Mouse (Mus musculus) erythroblast, adult 5-6 weeks (primary cell): ENCODE measurements around the gene Fbxl17. TPM values are rescaled to one million over a fixed set of nuclear protein-coding genes. Genes with fewer than 3 reads are reported as not detected.

Experiments used
- ATAC-seq: replicated peaks from 2 replicates; pipeline ENCODE4 v1.8.0; 2016; ENCODE audit warnings: moderate number of reproducible peaks, mild to moderate bottlenecking, moderate TSS enrichment, inconsistent platforms; ENCODE audit not compliant: poor library complexity, low FRiP score, severe bottlenecking
- total RNA-seq, 2 experiments: library from RNA; stranded (forward) in 1 of 2; stranded (reverse) in 1 of 2; fragments of 150-400 nt in 1 of 2; fragments of 200-764, 138-1000 nt in 1 of 2; gene quantifications; 2 replicates each; pipeline versions ENCODE4 v1.2.3 to v1.2.4; 2015 to 2017; ENCODE audit warnings: low replicate concordance in 2 of 2

Fbxl17 gene
- total RNA-seq, 2 experiments from 2014 or later = 0.85 to 2.7 TPM

DNA sequence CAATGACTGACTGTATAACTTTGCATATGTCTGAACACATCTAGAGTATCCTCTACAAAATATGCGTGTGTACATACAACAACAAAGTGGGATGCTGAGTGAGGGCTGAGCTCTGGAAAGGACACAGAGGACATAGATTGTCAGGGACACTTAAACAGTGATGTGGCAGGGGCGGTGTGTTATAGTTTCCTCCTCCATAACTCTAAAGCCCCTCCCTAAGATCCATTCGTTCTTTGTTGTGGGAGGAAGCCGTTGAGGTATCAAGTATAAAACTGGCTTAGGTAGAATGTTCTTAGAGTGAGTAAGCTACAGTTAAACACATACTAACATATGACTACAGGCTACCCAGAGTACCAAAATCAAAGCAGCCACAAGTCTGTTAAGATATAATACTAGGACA is 94.3 kb downstream of the Fbxl17 start:
- no peak for ATAC-seq

DNA sequence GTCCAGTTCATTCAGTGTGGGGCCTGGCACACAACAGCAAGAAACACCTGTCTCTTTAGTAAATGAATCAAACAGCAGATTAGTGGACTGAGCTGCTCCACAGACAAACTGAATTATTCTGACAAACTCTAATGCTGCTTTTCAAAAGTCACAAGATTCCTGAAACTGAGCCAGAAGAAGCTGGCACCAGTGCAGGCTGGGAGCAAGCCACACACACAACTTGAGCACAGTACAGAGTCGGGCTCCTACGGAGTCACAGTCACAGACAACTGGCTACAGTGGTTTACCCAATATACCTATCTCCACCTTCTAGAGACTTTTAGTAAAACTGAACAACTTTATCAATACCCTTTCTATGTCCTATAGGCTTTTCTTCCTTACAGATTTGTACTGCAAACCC is 94.8 kb downstream of the Fbxl17 start:
- ATAC-seq = no peak

DNA sequence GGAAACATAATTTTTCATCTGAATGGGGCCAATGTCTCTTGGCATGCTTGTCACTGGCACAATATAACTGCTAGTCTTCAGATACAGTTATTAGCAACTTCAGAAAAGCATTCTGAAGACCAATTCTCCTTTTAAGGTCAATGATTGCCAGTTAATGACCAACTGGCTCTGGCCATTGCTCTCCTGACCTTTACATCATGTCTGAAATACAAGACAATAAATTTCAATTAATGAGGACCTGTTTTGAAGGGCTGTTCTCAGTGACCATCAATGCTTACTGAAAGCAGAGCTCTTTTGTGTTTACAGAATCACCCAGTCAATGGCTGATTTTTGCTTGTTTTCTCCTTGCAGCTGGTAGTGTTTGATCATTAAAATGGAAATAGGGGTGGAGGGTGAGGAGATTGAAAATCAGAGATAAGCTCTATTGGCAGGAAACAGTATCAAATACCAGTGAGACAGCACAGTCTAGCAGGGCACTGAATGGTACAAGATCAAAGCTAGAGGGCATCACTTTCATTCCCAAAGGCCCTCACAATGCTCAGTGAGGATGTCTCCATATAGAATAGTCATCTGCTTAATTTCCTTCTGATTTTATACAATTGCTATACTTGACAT is 95.9 kb downstream of the Fbxl17 start:
- no peak for ATAC-seq

DNA sequence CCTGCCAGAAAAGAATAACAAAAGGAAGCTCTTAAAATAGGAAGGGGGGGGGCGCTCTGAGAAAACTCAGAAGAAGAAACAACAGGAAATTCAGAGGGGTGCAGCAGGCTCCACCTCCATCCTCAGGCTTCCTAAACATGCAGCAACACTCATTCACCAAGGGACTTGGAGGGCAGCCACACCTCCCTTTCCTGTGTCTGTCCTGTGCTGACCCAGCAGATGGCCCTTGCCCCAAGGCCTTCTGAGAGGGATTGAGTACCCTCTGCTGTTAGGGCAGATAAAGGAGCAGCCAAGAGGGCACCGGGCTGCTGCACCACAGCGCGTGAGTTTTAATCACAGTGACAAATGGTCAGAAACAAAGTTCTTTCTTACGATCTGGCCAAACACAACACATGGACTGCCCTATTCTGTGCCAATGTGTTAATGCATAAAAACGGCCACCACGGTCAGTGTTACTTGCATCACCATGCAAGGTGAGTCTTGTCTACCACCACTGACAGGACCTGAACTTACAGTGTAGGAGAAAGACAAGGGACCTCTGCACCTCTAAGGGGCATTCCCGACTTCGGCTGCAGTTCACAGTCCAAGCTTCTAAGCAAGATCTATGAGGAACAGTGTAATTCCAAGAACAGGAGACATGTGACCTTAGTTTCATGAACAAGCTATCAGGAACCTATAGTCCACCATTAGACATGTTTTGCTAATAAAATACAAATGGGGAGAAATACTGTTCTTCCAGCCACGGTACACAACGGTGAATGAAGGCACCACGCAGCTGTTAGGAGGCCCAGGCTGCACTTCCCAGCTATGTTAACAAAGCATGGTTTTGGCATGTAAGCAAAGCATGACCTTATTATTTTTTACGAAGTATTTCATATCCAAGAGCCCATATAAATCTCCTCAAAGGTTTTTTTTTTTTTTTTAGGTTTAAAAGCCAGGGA is 96.8 kb downstream of the Fbxl17 start:
- ATAC-seq = no peak

DNA sequence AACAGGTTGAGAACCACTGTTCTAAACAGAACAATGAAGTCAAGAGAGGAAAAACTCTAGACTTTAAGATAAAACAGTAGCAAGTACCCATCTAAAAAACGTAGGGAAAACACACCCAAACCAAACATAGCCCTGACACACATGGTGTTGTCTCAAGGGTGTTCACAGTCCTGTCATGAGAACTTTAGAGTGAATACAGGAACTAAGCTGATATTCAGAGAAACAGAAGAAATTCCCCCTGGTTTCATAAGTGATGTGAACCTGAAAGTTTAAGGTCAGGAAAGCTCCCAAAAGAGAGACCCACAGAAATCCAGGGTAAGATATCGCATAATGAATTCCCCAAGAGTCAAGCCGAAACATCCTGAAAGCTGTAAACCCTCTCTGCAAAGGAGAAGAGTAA is 97.6 kb downstream of the Fbxl17 start:
- no peak for ATAC-seq

DNA sequence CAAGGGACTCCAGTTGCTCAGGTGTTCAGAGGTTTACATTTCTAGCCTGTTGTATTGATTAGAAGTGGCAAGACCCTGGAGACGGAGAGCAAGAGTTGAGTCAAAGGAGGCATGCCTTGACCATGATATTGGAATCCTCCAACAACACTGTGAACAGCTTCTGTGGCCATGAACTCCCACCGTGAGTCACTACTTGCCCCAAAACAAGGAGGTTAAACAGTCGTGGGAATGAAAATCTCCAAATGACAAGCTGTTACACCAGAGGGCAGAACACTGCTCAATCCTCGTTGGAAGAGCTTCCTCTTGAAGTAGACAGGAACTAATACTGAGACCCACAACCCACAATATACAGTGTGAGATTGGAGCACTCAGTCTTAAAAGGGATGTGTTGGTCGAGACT is 99.2 kb downstream of the Fbxl17 start:
- no peak for ATAC-seq

DNA sequence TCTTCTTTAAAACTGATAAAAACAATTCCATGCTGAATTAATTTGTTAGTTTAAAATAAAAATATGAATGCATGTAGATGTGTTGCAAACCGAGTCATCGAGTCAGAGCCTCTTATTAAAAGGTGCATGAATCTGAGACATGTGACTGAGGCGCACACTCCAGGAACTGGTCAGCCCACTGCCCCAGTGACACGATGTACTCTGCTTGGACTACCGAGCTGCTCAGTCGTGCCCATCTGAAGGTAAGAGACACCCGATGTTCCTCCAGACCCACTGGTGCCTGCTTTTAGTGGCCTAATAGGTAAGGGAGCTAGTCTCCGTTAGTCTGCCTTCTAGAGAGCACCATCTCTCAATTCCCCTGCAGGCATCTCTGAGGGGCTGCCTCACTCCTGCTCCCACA is 100.0 kb downstream of the Fbxl17 start:
- ATAC-seq = no peak

DNA sequence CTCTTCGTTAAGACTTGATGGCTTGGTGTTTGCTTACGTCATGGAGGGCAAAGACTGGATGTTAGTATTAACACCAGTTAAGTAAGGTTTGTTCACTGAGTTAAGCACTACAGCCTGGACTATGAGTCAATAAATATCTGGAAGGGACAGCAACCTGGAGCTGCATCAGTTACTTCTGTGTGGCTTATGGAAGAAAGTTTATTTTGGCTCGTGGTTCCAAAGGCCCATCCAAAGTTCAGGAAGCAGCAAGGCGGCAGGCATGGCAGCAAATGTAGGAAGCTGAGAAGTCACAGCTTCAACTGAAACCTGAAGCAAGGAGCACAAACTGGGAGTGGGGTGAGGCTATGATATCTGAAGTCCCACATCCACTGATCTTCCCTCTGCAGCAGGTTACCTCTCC is 108.3 kb downstream of the Fbxl17 start:
- ATAC-seq = no peak

DNA sequence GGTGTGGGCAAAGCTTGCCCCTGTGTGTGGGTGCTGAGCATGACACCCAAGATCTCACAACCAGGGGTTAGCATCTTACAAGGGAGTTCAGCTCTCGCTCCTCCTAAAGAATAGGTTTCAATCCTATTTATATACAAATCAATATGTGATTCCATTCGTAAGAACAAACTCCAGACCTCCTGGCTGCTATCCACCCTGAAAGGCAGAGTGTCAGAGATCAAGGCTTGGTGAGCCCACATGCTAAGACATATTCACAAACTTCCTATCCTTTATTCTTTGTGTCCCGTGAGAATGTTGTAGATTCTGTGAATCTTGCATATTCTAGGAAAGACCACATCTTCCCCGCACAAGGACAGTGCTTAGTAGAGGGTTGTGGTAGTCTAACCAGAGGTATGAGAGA is 108.9 kb downstream of the Fbxl17 start:
- ATAC-seq = no peak

DNA sequence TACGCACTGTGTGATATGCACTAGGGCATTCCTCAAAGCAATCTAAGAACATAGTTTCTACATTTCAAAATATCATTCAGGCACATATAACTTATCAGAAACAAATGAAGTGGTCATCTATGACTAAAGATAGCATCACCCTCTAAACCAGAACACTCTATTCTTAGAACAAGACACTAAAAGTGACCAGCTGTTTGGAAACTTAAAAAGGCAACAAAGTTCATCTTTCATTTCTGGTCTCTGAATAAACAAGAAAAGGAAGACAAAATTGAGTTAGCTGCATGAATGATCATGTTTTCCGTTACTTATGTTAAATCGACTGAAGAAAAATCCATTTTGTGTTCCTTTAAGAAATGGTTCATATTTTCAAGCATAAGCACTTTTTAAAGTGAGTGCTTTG is 128.8 kb downstream of the Fbxl17 start:
- no peak for ATAC-seq

DNA sequence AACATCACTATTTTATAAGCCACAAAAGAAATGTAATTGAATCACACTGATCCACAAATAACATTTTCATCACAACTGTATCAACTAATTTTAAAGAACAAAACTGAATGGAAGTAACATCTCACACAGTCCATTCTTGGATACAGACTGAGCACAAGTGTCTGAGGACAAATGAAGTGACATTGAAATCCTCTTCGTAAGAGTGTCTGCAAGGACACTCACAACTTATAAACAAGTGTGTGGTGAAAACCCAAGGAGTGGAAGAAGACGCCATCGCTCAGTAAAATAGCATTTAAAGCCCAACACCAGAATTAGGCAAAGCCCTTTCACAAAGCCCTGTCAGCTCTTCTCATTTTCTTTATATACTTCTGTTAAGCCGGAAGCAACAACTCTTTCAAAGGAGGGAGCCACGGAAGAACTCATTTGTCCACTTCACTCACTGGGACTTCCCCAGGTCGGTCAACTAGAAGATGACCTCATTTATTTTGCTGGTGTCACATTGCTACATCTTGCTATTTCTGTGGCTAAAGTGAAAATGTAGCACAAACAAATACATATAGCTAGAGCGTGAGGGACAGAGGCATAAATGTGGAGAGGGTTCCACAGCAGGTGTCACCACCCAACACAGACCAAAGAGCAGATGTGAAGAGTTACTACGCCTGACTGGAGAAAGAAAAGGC is 130.0 kb downstream of the Fbxl17 start:
- no peak for ATAC-seq

DNA sequence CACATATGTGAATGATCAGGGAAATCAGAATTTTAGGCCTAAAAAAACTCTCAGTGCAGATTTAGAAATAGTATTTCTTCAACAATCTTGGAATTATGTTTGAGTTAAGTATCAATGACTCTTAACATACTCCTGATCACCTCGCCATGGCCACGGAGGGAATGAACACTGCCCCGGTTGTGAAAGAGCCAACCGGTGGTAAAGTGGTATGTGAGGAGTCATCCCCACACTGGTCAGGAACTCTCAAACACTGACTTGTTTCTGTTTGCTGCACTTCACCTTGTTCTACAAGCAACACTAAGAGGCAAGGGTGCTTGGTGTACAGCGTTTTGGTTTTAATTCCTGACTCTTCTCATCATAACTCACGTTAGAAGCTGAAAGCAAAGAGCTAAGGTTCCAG is 132.3 kb downstream of the Fbxl17 start:
- ATAC-seq = no peak

DNA sequence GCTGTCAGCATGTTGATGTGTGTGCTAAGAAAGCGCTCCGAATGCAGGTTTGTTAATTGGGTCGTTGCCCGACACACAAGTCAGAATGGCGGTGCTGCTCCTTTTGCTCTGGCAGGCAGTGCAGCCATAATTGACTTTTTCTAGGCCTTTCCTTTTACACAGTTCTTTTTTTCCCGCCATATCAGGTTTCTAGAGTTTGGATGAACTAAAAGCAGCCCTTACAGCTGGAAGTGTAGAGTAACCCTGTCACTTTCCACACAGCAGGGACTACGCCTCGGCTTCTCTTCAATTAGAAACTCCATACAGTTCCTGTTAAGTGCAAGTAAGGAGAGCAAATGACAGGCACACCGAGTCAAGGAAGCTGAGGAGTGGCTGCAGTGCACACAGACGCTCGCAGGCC is 133.8 kb downstream of the Fbxl17 start:
- no peak for ATAC-seq

DNA sequence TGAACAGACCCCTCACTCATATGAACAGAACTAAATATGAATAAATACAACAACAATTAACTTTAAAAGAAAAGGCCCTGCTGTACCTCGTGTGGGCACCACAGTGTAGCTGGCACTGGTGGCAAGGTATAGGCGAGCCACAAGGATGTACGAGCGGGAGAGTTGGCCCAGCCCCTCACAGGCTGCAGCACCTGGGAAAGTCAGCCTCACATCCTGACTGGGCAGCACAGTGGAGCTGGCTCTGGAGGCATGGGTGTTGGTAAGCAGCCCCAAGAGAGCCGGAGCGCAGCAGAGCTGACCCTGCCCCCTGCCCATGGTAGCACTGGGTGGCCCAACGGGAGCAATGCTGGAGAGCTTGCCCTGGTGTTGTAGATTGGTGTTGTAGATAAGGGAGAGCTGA is 135.2 kb downstream of the Fbxl17 start:
- no peak for ATAC-seq

DNA sequence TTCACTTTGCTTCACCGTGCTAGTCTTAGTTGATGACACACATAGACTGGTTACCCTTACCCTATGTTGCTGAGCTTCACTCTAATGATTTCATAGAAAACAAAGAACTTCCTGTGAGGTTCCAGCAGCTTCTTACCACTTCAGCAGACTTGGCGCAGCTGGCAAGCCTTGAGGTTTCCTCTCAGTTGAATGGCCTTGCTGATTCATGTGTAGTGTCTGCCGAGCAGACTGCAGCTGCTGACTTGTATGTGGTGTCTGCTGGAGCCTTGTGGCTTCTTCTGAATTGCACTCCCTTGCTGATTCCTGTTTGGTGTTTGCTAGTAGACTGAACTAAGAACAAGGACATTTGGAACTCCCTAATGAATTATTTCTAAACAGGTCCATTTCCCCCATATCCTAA is 137.6 kb downstream of the Fbxl17 start:
- no peak for ATAC-seq

DNA sequence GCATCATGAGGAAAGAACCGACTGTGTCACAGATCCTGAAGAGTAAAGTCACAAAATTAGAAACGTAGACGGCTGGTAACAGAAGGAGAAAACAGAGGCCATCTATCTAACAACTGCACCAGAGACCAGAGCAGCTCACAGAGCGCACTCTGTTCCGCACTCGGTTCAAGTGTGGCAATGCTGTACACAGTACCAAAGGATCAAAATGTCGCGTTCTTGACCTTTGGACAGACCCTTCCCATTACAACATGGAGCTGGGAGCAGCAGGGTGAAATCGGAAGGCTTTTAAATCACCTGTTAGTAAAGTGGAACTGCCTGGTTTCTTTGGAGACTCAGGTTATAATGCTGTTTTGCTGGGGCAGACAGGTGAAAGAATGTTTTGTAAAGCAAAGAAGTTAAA is 138.1 kb downstream of the Fbxl17 start:
- no peak for ATAC-seq

DNA sequence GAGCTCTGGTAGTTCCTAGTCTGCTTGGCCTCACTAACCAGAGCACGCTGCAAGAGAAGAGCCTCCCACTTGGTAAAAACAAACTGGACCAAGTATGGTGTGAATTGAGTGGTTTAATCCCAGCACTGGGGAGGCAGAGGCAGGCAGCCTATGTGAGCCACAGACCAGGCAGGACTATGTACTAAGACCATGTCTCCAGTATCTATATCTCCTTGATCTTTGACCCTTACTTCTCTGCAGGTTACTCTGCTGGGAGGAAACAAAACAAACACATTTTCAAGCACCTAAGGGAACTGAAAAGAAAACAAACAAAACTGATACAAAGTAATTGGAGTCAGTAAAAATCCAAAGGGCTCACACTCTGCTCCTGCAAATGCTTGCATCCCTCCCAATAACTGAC is 141.0 kb downstream of the Fbxl17 start:
- ATAC-seq = no peak

DNA sequence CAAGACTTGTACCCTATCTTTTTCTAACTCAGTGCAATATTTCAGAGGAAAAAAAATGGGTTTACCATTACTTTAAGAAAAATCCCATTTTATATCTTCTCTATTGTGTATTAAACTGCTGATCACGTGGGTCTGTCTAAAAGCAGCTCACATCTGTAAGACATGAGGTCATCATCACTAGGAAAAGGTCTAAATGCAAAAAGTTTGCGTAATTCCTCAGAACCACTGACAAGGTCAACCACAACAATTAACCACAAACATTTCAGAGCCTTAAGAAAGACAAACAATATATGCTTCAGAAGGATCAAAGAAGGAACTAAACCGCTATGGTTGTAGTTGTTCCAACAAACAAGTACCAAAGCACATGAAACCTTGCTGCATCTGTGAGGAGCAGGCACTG is 143.6 kb downstream of the Fbxl17 start:
- no peak for ATAC-seq

DNA sequence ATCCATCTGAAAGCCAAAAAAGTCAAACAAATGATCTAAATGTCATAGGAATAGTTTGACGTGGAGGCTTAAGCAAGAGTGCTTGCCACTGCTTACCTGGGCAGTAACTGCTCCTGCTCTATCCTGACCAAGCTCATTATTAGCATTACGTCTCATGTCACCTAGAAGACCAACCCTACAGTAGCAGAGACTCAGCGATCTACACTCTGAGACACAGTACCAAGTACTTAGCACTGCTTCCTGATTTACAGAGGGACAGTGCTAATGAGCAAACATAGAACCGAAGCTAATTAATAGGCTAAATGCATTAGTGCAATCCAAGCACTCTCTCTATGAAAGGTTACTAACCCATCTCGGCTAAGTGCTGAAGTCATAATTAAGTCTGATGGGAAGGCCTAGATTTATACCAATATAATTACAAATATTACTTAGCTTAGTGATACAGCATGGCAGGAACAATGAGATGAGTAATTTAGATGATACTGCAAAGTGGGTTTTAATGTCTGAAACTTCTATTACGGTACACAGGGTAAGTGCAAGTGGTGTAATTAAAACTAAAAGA is 147.1 kb downstream of the Fbxl17 start:
- no peak for ATAC-seq

DNA sequence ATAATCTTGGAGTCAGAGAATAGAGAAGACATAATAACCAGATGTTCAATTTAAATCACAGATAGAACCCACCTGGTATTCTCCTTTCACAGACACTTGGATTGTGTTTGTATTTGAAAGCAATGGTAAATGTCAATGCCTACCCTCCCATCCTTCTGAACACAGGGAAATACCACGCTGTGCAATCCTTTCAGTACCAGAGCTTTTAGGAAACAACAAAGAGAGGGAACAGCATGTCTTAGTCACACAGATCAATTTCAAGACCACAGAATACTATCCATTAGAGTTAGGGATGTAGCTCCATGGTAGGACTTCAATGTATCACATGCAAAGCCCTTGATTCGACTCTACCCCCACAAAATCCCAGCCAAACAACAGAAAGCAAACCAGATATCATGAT is 148.1 kb downstream of the Fbxl17 start:
- ATAC-seq = no peak
